Mouse (Mus musculus): ENCODE data around the gene Fhit. TPM values are rescaled to one million over a fixed set of nuclear protein-coding genes. Genes with fewer than 3 reads are reported as not detected.

Gene Fhit
- polyA plus RNA-seq, 1 experiment from 2014 or later: 4.6 TPM

GRCm38 (mm10) chr14:10035270-10035669 is 1126.6 kb downstream of the Fhit start:
- Histone ChIP-seq H3K4me1 (replicated peaks) (no peaks in the 10 kb centered on the region), H3K4me3 (no peak overlapping the region), H3K36me3 (no peaks in the 10 kb centered on the region), H3K9ac (no peak overlapping the region), H3K4me2 (no peak overlapping the region), H3K9me3 (replicated peaks) (no peaks in the 10 kb centered on the region), H3K27ac (ENCODE audit: poor library complexity, severe bottlenecking) (no peak overlapping the region), H3K27me3 (replicated peaks) (no peaks in the 10 kb centered on the region)
- ATAC-seq (ENCODE audit: insufficient number of reproducible peaks, low FRiP score): no peak
- WGBS: 72% methylated on average over 2 of the region's 2 CpGs

DNA sequence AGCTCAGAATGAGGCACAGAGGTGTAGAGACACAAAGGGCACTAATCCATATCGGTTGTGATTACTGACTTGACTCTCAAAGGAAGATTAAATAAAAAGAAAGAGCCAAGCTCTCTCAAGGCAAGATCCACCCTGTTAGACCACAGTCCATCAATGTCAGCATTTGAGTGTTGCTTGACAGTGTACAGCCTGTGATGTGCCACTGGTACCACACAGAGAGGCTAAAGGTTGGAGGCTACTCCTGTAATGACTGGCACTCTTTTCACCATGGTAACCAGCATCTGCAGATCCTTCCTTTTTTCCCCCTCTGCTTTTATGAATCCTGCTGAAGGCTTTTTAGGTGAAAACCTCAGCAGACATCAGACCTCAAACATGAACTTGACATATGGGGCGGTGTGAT is 1138.5 kb downstream of the Fhit start:
- H3K36me3 ChIP-seq: no peaks in the 10 kb centered on the region
- H3K9me3 ChIP-seq (replicated peaks): no peaks in the 10 kb centered on the region
- no peak overlapping the region for H3K4me2 ChIP-seq
- ATAC-seq (ENCODE audit: insufficient number of reproducible peaks, low FRiP score): no peak
- no peaks in the 10 kb centered on the region for H3K4me1 ChIP-seq (replicated peaks)
- no peak overlapping the region for H3K9ac ChIP-seq
- H3K27me3 ChIP-seq (replicated peaks): no peaks in the 10 kb centered on the region
- H3K4me3 ChIP-seq: no peak overlapping the region
- H3K27ac ChIP-seq (ENCODE audit: poor library complexity, severe bottlenecking): no peak overlapping the region
- 79% methylated on average over 2 of the region's 2 CpGs for WGBS

- Histone ChIP-seq H3K4me1 (replicated peaks) (no peaks in the 10 kb centered on the region), H3K4me2 (no peak overlapping the region), H3K9ac (no peak overlapping the region), H3K27me3 (replicated peaks) (no peaks in the 10 kb centered on the region), H3K27ac (ENCODE audit: poor library complexity, severe bottlenecking) (no peak overlapping the region), H3K9me3 (replicated peaks) (no peaks in the 10 kb centered on the region), H3K36me3 (no peaks in the 10 kb centered on the region), H3K4me3 (no peak overlapping the region)
- ATAC-seq (ENCODE audit: insufficient number of reproducible peaks, low FRiP score): no peak
- WGBS: 65% methylated on average over 2 of the region's 2 CpGs
Measured at GRCm38 (mm10) chr14:10022304-10022703, 1139.5 kb downstream of the Fhit start.

- Histone ChIP-seq H3K9ac (no peak overlapping the region), H3K27ac (ENCODE audit: poor library complexity, severe bottlenecking) (no peak overlapping the region), H3K27me3 (replicated peaks) (no peaks in the 10 kb centered on the region), H3K4me3 (no peak overlapping the region), H3K4me2 (no peak overlapping the region), H3K36me3 (no peaks in the 10 kb centered on the region), H3K4me1 (replicated peaks) (no peaks in the 10 kb centered on the region), H3K9me3 (replicated peaks) (no peaks in the 10 kb centered on the region)
- no peak for ATAC-seq (ENCODE audit: insufficient number of reproducible peaks, low FRiP score)
- WGBS: 59% methylated on average over 5 of the region's 5 CpGs
Measured at GRCm38 (mm10) chr14:10020400-10021140, 1141.3 kb downstream of the Fhit start.

DNA sequence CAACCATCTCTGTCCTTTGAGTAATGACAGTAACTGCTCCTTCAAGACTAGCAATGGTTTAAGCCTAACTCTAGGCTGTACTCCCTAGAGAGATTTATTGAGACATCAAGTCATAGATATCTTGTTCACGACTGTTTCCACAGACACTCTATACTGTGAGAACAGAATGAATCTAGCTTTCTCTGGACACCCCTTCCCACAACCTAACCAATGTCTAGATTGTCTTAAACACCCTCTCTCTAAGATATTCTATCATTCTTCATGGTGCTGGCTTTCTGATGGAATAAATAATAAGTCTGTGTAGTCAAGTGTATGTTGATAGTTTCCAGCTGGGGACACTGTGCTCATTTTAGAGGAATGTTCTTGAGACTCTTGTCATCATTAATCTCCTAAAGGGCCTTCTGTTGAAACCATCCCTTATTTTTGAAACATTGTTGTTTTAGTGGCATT is 1148.0 kb downstream of the Fhit start:
- no peak overlapping the region for H3K27ac ChIP-seq (ENCODE audit: poor library complexity, severe bottlenecking)
- H3K27me3 ChIP-seq (replicated peaks): no peaks in the 10 kb centered on the region
- ATAC-seq (ENCODE audit: insufficient number of reproducible peaks, low FRiP score): no peak
- no peaks in the 10 kb centered on the region for H3K36me3 ChIP-seq
- H3K4me1 ChIP-seq (replicated peaks): no peaks in the 10 kb centered on the region
- no peak overlapping the region for H3K4me2 ChIP-seq
- no peak overlapping the region for H3K9ac ChIP-seq
- no peak overlapping the region for H3K4me3 ChIP-seq
- WGBS: 58% methylated on average over 1 of the region's 1 CpGs
- H3K9me3 ChIP-seq (replicated peaks): no peaks in the 10 kb centered on the region

- H3K36me3 ChIP-seq: no peaks in the 10 kb centered on the region
- 75% methylated on average over 7 of the region's 7 CpGs for WGBS
- no peak overlapping the region for H3K27ac ChIP-seq (ENCODE audit: poor library complexity, severe bottlenecking)
- no peaks in the 10 kb centered on the region for H3K9me3 ChIP-seq (replicated peaks)
- H3K9ac ChIP-seq: no peak overlapping the region
- H3K4me3 ChIP-seq: no peak overlapping the region
- no peak for ATAC-seq (ENCODE audit: insufficient number of reproducible peaks, low FRiP score)
- H3K27me3 ChIP-seq (replicated peaks): no peaks in the 10 kb centered on the region
- H3K4me2 ChIP-seq: no peak overlapping the region
- no peaks in the 10 kb centered on the region for H3K4me1 ChIP-seq (replicated peaks)
Measured at GRCm38 (mm10) chr14:10013003-10013816, 1148.6 kb downstream of the Fhit start.

DNA sequence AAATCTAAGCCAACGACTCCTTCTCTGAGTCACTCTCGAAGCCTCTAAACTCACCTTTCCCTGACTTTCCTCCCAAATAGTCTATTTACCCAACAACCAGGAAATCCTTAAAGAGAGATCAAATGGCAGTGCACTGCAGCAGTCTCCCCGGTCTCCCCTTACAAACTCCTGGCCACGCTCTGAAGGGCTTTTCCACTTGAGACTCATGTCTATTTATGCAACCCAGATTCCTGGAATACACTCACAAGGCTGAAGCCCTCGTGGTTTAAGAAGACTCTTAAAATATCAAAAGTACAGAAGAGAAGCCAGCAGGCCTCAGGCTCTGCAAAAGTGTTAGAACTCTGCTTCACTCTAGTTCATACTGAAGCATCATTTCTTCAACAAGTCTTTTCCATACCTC is 1155.6 kb downstream of the Fhit start:
- 61% methylated on average over 5 of the region's 5 CpGs for WGBS
- H3K4me1 ChIP-seq (replicated peaks): no peaks in the 10 kb centered on the region
- H3K9me3 ChIP-seq (replicated peaks): no peaks in the 10 kb centered on the region
- H3K27ac ChIP-seq (ENCODE audit: poor library complexity, severe bottlenecking): no peak overlapping the region
- ATAC-seq (ENCODE audit: insufficient number of reproducible peaks, low FRiP score): no peak
- no peaks in the 10 kb centered on the region for H3K27me3 ChIP-seq (replicated peaks)
- no peak overlapping the region for H3K4me2 ChIP-seq
- no peak overlapping the region for H3K4me3 ChIP-seq
- H3K9ac ChIP-seq: no peak overlapping the region
- no peaks in the 10 kb centered on the region for H3K36me3 ChIP-seq

GRCm38 (mm10) chr14:10003847-10004246 is 1158.0 kb downstream of the Fhit start:
- no peak overlapping the region for H3K4me2 ChIP-seq
- no peak overlapping the region for H3K9ac ChIP-seq
- no peaks in the 10 kb centered on the region for H3K27me3 ChIP-seq (replicated peaks)
- H3K4me1 ChIP-seq (replicated peaks): no peaks in the 10 kb centered on the region
- H3K4me3 ChIP-seq: no peak overlapping the region
- H3K27ac ChIP-seq (ENCODE audit: poor library complexity, severe bottlenecking): no peak overlapping the region
- WGBS: 84% methylated on average over 2 of the region's 2 CpGs
- no peak for ATAC-seq (ENCODE audit: insufficient number of reproducible peaks, low FRiP score)
- H3K9me3 ChIP-seq (replicated peaks): no peaks in the 10 kb centered on the region
- no peaks in the 10 kb centered on the region for H3K36me3 ChIP-seq

GRCm38 (mm10) chr14:9990677-9991076 is 1171.2 kb downstream of the Fhit start:
- Histone ChIP-seq H3K9me3 (replicated peaks) (no peaks in the 10 kb centered on the region), H3K27ac (ENCODE audit: poor library complexity, severe bottlenecking) (no peak overlapping the region), H3K4me1 (replicated peaks) (no peaks in the 10 kb centered on the region), H3K4me3 (no peak overlapping the region), H3K36me3 (no peaks in the 10 kb centered on the region), H3K27me3 (replicated peaks) (no peaks in the 10 kb centered on the region), H3K9ac (no peak overlapping the region), H3K4me2 (no peak overlapping the region)
- ATAC-seq (ENCODE audit: insufficient number of reproducible peaks, low FRiP score): no peak
- 81% methylated on average over 1 of the region's 1 CpGs for WGBS

DNA sequence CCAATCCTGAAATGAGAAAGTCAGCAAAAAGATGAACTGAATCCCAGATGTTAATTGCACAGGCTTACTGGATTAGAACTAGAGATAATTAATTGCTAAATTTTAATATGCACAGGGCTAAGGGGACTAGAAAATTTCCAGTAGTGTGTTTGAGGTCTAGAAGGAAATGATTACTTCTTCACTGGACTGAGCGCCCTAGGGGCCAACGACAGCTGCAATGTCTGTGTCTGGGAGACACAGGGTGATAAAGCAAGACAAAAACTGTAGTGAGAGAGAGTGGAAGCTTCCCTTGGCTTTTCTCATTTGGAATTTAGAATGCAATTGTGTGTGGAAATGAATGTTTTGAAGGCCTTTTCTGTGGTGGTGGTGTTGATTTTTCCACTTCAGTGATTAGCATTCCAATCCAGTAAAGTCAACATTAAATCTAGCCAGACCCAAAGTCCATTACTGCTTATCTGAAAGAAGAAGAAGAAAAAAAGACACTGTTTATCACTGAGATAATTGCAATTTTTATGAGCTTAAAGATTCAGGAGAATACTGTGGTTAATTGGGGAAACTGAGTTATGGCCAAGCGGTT is 1184.8 kb downstream of the Fhit start:
- H3K4me2 ChIP-seq: no peak overlapping the region
- H3K9ac ChIP-seq: no peak overlapping the region
- no peaks in the 10 kb centered on the region for H3K9me3 ChIP-seq (replicated peaks)
- H3K27me3 ChIP-seq (replicated peaks): no peaks in the 10 kb centered on the region
- H3K4me1 ChIP-seq (replicated peaks): no peaks in the 10 kb centered on the region
- no peak overlapping the region for H3K27ac ChIP-seq (ENCODE audit: poor library complexity, severe bottlenecking)
- no peaks in the 10 kb centered on the region for H3K36me3 ChIP-seq
- WGBS: 63% methylated on average over 3 of the region's 3 CpGs
- H3K4me3 ChIP-seq: no peak overlapping the region
- ATAC-seq (ENCODE audit: insufficient number of reproducible peaks, low FRiP score): no peak; the same call in 1 of the 2 replicates

GRCm38 (mm10) chr14:9974402-9974801 is 1187.4 kb downstream of the Fhit start:
- Histone ChIP-seq H3K4me2 (no peak overlapping the region), H3K27me3 (replicated peaks) (no peaks in the 10 kb centered on the region), H3K4me1 (replicated peaks) (no peaks in the 10 kb centered on the region), H3K27ac (ENCODE audit: poor library complexity, severe bottlenecking) (no peak overlapping the region), H3K36me3 (no peaks in the 10 kb centered on the region), H3K9ac (no peak overlapping the region), H3K9me3 (replicated peaks) (no peaks in the 10 kb centered on the region), H3K4me3 (no peak overlapping the region)
- 56% methylated on average over 3 of the region's 3 CpGs for WGBS
- ATAC-seq (ENCODE audit: insufficient number of reproducible peaks, low FRiP score): no peak
